Mouse (Mus musculus): ENCODE results near the gene Ankrd31.
"Not testable (repeated sequence)": the region's sequence is repeated elsewhere in the genome, so short reads cannot be mapped to it uniquely, and the experiment has no call there.

Ankrd31 gene

DNA sequence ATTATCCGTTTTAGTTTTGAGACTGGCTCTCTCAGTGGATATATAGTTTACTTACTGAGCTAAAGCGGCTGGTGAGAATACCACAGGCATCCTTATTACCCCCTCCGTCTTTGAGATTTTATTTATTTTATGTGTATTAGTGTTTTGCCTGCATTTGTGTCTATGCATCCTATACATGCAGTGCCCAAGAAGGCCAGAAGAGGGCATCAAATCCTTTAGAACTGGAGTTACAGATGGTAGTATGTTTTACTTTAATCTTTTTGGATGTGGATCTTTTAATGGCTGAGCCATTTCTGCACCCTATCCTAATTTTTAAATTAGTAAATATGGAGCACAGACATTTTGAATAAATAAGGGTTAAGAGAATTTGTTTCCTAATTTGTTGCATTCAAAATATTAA, 107.1 kb downstream of the Ankrd31 start:
- DNase-seq (ENCODE audit: low read depth) = peak; percentile 89

DNA sequence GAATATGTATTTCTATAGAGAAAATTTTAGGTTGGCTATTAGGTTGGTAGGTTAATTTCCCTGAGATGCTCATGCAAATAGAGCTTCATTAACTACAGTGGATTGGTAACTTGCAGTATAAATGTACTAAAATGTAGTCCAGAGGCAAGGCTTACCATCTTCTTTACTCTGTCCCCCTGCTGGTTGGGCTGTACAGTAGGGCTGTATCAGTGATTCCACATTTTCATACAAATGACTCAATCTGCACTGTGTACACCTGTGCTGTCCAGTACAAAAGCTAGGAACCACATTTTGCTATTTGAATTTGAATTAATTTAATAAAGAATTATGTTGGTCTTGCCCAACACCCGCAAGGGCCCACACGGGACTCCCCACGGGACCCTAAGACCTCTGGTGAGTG, 111.1 kb downstream of the Ankrd31 start:
- DNase-seq (ENCODE audit: low read depth) = no peak

DNA sequence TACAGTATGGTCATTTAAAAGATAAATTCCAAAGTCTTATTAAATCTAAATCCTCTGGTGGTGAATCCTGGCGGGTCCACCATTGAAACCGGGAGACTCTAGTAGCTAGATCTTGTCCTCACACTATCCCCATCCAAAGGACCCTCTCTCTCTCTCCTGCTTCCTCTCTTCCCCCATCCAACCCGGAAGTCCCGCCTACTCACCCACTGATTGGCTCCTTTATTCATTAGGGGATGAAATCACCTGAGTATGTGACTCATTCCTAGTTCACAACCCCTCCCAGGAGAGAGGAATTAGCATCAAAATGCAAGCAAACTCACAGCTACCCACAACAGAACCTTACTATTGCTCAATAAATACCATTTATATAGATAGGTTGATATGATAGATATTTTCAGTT, 122.7 kb downstream of the Ankrd31 start:
- DNase-seq (ENCODE audit: low read depth) = peak; percentile 7

DNA sequence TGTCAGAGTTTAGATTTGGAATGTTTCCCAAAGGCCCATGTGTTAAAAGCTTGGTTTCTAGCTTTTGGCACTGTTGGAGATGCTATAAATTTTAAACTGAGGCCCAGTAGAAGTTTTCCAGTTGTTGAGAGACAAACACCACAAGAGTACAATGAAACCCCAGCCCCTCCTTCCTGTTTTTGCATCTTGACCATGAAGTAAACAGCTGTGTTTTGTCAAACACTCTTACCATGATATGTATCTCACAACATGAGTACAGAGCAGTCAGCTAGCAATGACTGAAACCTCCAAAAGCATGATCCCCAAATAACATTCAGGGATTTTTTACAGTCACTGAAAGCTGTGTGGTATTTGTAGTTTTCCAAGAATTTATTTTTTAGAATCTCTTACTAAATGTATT, 126.0 kb downstream of the Ankrd31 start:
- no peak for DNase-seq (ENCODE audit: low read depth)

DNA sequence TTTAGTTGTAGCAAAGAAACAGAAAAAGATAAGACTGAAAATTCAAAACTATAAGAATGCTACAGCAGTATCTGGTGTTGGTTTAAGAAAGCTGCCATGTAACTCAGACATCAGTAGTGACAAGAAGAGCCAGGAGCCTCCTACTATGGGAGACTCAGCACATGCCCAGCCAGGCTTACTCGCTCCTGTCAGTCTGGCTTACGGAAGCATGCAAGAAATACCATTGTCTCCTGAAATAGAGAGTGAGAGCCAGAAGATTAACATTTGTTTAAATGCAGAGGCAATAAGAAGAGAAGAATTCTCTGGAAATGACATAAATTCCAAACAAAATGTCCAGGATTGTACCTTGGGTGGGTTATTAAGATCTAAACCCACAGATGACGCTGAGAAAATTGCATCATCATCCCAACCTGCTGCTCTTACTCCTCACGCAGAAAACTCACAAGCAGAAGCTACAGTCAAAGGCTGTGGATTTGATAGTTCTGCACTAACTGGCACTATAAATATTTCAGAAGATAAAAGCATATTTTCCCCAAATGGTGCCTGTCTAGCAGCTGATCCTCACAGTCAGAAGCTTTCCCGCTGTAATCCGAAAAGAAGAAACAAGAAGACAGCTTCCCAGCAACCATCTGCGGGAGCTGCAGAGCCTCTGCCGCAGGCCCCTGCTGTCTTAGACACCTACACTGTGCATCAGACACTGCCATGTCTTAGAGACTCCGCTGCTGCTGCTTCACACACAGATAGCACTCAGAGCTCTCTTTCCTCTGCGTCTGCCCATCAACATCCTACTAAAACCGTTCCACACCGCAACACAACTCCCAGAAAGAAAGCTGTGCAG, 130.4 kb downstream of the Ankrd31 start:
- no peak for DNase-seq (ENCODE audit: low read depth)

DNA sequence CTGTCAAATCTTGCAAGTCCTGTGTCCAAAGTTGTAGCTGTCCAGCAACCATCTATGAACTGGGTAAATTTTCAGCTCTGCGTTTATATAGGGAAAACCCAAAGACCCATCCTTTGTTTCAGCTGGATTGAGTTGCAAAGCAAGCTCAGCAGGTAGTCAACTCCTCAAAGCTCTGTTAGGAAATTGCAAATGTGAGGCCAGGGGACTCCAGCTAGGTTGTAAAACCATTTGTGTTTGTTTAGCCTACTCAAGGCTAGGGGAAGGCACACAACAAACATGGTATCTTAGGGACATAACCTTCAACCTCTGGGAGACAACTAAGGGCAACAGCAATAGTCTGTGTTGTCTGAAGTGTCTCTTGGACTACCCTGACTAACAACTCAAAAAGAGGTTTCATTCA, 136.5 kb downstream of the Ankrd31 start:
- DNase-seq (ENCODE audit: low read depth) = no peak

DNA sequence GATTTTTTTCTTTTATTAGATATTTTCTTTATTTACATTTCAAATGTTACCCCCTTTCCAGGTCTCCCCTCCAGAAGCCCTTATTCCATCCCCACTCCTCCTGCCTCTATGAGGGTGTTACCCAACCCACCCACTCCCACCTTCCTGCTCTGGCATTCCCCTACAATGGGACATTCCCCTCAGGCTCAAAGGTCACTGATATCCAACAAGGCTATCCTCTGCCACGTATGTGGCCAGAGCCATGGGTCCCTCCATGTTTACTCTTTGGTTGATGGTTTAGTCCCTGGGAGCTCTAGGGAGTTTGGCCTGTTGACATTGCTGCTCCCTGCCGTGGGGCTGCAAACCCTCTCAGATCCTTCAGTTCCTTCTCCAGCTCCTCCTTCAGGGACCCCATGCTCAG, 141.9 kb downstream of the Ankrd31 start:
- DNase-seq (ENCODE audit: low read depth) = no peak

DNA sequence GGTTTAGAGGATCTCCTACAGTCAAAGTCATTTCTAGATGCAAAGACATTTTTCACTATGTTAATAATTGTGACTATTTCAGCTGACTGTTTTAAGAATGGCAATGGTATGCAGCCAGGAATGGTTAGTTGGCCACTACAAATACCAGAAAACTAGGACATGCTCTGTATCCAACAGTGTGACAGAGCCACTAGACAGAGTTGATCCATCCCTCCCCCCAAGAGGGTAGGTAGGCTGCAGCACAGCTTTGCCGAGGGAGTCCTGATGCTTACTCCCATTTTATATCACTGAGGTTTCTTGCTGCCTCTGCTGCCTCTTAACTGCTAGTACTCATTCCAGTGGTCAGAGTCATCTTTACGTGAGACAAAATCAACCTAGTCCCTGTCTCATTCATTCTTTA, 147.1 kb downstream of the Ankrd31 start:
- no peak for DNase-seq (ENCODE audit: low read depth)

DNA sequence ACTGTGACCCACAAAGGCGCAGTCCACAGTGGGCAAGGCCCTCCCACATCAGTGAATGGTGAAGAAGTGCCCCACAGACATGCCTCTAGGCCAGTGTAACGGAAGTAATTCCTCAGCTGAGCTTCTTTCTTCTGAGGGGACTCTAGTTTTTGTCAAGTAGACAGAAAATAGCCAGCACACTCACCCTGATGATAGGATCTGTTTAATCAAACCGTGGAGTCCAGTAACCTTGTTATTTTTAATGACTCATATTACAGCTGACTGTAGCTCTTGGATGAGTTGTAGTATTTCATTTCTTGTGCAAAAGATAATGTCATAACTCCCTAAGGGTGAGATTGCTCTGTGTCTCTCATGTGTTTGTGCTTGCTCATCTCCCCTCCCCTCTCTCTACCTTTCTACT, 158.6 kb downstream of the Ankrd31 start:
- peak; percentile 30 for DNase-seq (ENCODE audit: low read depth)

DNA sequence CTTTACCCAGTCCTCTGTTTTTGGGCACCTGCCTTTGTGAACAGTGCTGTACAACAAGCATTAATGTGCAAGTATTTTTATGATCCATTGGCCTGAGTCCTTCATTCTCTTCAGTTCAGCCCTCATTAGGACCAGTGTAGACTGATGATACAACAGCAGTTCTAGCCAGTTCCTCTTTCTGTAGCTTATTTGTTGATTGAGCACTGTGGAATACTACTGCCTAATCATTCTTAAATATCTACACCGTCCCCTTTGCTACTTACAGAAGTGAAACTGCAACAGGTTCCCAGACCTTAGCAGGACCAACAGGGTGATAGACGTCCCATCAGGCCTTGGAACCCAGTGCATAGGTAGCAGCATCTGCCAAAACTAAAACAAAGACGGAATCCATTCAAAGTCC, 163.1 kb downstream of the Ankrd31 start:
- no peak for DNase-seq (ENCODE audit: low read depth)

DNA sequence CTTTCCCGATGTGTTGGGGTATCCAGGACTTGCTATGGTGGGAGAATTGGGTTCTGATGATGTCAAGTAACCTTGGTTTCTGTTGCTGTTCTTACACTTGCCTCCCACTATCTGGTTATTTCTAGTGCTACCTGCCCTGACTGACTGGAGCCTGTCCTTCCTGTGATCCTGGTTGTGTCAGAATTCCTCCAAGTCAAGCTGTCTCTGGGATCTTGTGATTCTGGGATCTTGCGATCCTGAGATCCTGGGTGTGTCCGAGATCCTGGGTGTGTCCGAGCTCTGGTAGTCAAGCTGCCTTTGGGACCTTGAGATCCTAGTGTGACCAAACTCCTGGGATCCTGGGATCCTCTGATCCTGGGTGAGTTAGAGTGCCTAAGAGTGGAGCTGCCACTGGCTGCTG, 175.1 kb downstream of the Ankrd31 start:
- DNase-seq (ENCODE audit: low read depth) = not testable (repeated sequence)

DNA sequence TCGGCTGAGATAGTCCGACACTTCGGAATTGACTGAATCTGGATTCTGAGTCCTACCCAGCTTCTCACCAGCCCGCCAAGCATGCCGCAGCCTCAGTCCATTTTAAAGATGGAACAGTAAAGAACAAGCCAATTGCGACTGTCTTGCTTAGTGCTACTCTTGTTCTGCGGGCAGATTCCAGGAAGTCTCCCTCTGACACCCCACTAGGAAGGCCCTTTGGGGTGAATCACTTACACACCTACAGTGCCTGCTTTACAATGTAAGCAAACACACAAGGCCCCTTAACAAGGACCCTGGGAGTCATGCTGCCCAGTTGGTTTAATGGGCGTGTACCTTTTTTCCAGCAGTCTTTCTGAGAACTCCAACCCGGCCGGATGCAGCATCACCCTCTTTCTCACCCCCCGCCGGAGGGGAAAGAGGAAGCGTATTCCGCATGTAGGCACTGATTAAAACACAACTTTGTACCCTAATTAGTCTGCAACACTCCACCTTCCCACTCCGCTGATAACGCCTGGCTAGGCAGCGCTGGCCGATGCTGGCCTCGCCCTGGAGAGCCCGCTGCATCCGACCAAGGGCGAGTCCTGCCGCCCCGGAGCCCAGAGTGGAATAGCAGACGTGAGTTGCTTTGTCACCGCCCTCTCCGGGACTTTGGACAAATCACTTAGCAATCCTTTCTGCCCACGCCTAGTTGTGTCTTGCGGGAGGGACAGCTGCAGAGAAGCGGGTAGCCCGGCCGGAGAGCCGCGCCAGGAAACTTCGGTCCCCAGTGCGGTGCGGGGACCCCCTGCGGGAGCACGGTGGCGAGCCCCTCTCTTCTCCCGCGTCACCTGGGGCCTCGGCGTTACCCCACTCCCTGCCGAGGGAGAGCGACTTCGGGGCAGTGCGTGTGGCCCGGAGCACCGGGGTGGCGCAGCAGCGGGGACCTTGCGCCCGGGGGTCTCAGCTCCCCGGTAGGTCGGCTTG, 176.2 kb downstream of the Ankrd31 start, which contains the start of gene Gcnt4:
Gene Gcnt4, plus strand, starts transcription at position 691 of the 963 bp plus-strand sequence.
- peak; percentile 84 for DNase-seq (ENCODE audit: low read depth)

DNA sequence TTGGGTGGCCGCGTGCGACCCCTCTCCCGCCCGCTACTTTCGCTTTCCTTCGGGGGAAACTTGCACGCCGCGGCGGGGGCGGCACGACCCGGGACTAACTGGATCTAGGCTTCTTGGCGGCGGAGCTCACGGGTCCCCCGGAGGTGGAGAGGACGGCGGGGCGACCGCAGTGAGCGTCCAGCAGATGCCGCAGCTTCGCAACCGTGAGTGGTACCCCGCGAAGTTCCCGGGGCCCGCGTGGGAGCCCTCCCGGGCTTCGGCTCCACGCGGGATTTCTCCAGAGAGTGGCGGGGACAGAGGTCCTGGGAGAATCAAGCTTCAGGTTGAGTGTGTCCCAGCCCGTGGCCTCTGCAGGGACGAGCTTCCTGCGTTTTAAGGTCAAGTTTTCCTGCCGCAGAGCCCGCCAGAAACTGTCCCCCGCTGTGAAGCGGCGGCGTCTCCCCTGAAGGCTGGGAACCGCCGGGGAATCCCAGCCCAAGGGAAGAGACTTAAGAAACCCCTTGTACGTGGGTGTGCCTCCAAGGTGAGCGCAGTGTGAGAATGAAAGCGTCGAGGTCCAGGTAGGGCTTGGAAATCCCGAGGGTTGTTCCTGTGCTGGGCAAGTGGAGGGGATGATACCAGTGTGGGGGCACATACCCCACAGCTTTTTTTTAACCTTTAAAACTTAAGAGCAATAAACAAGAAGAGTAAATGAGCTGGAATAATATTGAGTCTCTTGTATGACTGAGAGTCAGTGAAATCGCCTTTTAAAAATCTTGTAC, 177.1 kb downstream of the Ankrd31 start:
- DNase-seq (ENCODE audit: low read depth) = peak; percentile 49

DNA sequence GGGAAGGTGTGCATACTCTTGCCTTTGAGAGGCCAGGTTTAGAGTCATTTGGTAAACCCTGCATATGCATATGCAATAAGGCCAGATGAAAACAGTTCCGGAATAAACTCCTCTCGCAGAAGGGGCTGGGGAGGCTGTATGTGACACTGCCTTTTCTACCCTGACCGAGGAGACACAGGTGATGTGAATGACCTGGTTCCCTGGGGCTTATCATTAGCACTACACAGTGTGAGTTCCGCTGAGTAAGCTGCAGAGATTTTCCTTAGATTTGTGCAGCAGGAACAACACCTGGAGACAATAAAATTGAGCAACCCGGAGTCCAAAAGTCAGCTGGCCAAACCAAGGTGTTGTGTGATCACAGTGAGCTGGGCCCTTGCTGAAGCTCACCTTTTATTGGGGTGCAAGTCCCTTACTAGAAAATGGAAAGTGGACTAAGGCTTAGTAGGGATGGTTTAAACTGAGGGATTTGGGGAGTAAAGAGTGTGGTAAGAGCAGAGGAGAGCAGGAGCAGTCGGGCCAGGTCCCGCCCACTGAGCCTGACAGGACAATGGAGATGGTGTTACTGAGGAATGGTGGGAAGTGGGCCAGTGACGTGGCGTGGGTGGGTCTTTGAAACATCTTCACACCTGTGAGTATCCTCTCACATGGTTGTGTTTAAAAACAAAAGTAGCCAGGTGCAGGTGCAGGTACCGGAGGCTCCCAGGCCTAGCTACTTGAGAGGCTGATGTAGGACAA, 178.1 kb downstream of the Ankrd31 start:
- DNase-seq (ENCODE audit: low read depth) = peak; percentile 37

DNA sequence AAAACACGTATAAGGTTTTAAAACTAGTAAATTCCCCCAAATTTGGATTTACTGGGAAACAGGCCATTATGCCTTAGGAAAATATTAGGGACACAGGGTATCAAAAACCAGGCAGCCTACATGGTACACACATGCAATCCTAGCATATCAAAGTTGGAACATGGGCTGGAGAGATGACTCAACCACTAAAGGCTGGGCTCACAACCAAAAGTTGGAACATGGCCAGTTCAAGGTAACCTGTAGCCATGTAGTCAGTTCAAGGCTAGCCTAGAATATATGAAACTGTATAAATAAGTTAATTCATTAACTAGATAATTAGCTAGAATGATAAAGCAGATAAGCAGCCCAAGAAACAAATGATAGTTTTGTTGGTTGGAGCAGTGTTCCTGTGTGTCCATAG, 179.7 kb downstream of the Ankrd31 start:
- DNase-seq (ENCODE audit: low read depth) = peak; percentile 55

DNA sequence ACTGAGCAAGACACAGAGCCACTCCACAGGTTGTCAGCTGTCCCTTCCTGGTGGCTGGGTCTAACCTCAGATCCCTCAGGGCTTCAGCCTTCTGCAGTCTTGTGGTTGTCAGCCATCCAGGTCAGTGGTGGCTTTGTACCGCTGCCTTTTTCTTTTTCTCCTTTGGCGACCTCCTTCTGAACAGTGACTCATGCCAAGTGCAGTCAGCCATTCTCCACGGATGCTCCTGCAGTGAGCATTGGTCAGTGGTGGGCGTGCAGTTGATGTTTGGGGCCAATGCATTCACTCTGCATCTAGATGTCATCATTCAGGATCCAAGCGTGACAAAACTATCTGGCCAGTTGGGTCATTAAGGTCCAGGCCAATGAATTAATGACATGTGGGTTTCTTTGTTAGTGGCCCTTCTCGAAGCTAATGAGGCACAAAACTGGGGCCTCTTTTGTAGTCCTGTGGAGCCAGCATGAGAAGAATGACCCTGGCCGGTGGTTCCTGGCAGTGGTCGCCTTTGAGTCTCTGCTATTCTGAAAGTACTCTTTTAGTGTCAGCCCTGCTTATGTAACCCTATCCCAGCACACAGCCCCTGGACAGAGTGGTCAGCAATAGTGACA, 180.5 kb downstream of the Ankrd31 start:
- peak; percentile 37 for DNase-seq (ENCODE audit: low read depth)

DNA sequence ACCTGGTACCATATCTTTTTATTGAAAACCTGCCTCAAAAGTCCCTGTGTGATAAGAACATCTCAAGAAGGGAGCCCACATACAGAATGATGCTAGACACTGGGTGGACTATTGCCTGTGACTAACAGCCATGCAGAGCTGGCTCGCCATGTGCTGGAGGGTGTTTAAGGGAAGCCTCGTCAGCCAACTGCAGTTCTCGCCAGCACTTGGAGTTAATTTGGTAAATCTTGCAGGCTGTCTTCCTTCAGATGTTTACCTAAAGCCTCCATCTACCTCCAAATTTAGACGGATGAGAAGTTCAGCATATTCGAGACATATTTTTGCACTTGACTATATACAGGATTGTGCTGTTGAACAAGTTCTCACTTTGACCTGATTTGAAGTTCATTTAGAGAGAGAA, 184.7 kb downstream of the Ankrd31 start:
- no peak for DNase-seq (ENCODE audit: low read depth)

DNA sequence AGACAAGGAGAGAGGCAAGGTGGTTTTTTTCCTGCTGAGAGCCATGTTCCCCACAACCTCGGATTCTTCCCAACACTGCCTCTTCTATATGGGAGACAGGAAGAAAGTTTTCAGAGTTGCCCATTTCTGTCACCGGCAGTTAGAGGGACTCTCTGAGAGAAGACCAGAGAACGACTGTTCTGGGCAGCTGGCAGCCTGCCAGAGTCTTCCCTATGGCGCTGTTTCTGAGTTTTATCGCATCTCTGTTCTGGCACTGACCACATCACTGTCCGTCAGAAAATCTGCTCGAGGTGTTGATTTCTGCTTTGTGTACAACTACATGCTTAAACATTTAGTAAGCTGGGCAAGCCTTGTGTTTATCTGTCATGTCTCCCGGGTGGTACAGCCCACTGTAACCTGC, 185.3 kb downstream of the Ankrd31 start:
- DNase-seq (ENCODE audit: low read depth) = peak; percentile 32

DNA sequence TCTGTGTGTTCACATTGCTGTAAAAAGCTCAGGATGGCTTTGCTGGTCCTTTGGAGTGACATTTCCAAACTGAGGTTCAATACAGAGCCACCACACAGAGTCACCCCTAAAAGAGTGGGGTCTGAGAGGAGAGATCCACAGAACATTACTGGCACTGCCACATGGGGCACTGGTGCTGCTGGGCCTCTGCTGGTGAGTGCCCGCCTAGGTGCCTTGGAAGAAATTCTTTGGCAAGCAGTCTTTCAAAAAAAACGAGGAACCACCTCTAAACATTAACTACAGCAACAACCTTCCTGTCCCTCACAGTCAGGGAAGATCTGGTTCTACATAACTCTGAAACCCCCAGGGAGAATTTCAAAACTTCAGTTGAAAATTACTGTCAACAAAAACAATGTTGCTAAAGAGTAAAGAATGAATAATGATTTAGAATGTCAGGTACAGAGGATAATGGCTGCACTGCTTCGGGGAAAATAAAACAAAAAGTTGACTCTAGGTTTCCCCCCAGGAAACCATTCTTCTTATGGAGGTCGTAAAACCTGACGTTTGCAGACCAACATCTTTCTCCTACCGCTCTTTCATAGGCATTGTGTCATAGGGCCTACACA, 188.2 kb downstream of the Ankrd31 start:
- DNase-seq (ENCODE audit: low read depth) = no peak

DNA sequence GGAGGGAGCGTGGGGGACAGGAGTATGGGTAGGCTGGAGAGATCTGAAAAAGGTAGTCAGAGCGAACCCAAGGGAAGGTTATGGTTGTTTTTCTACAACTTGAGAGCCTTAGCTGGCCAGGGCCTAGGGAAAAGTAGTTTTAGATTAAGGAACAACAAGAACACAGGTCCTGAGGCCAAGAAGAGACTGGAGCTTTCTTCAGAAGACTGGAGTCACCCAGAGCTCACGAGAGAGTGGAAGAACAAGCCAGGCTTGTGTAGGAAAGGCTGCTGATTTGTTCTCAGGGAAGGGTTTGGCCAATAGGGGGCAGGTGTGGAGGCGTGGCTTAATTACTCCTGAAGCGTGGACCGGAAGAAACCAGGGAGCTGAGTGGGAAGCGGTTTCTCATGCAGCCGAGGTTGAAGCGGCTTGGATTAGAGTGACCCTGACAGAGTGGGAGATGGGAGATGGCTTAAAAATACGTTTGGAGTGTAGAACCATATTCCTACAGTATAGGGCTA, 189.0 kb downstream of the Ankrd31 start:
- no peak for DNase-seq (ENCODE audit: low read depth)

Measured in NIH3T3 (cell line).